Mouse (Mus musculus): ENCODE data around the gene Cfd.
"Not testable (repeated sequence)": the region's sequence is repeated elsewhere in the genome, so short reads cannot be mapped to it uniquely, and the experiment has no call there.

Cfd gene

GRCm38 (mm10) chr10:79861230-79862048 lies 29.2 kb upstream of the Cfd start:
- no peak for DNase-seq

- no peak for DNase-seq
Measured at GRCm38 (mm10) chr10:79862049-79862788, 28.4 kb upstream of the Cfd start.

GRCm38 (mm10) chr10:79862925-79863324 lies 27.7 kb upstream of the Cfd start:
- DNase-seq = no peak

GRCm38 (mm10) chr10:79864351-79865188 lies 26.1 kb upstream of the Cfd start:
- DNase-seq = no peak

- DNase-seq = no peak
Measured at GRCm38 (mm10) chr10:79865189-79865601, 25.5 kb upstream of the Cfd start.

GRCm38 (mm10) chr10:79865801-79866295 lies 24.8 kb upstream of the Cfd start:
- no peak for DNase-seq

- no peak for DNase-seq
Measured at GRCm38 (mm10) chr10:79866601-79867000, 24.1 kb upstream of the Cfd start.

- DNase-seq = no peak
Measured at GRCm38 (mm10) chr10:79871845-79872244, 18.8 kb upstream of the Cfd start.

- no peak for DNase-seq
Measured at GRCm38 (mm10) chr10:79872862-79873261, 17.8 kb upstream of the Cfd start.

GRCm38 (mm10) chr10:79873313-79873712 lies 17.3 kb upstream of the Cfd start:
- no peak for DNase-seq

- no peak for DNase-seq
Measured at GRCm38 (mm10) chr10:79873715-79874289, 16.9 kb upstream of the Cfd start.

GRCm38 (mm10) chr10:79874290-79874862 lies 16.3 kb upstream of the Cfd start, which contains the start of the genes Prtn3 and Plppr3:
Prtn3 (plus strand) TSS chr10:79874476.
Plppr3 (minus strand) TSS chr10:79874634.
- peak in 1 of 2 experiments; percentile 44 for DNase-seq

GRCm38 (mm10) chr10:79877174-79877573 lies 13.5 kb upstream of the Cfd start:
- peak; percentile 56 to 64 for DNase-seq

- DNase-seq = peak in 1 of 2 experiments; percentile 27
Measured at GRCm38 (mm10) chr10:79877757-79878156, 12.9 kb upstream of the Cfd start.

GRCm38 (mm10) chr10:79879527-79879926 lies 11.1 kb upstream of the Cfd start:
- no peak for DNase-seq

GRCm38 (mm10) chr10:79880721-79881120 lies 9.9 kb upstream of the Cfd start:
- peak; percentile 36 to 40 for DNase-seq

GRCm38 (mm10) chr10:79881981-79882380 lies 8.7 kb upstream of the Cfd start:
- peak in 1 of 2 experiments; percentile 25 for DNase-seq

- peak; percentile 78 to 81 for DNase-seq
Measured at GRCm38 (mm10) chr10:79883297-79884084, 7.2 kb upstream of the Cfd start.

GRCm38 (mm10) chr10:79884446-79884845 lies 6.2 kb upstream of the Cfd start:
- no peak for DNase-seq

GRCm38 (mm10) chr10:79884938-79885337 lies 5.7 kb upstream of the Cfd start:
- not testable (repeated sequence) for DNase-seq

- no peak for DNase-seq
Measured at GRCm38 (mm10) chr10:79886054-79886453, 4.6 kb upstream of the Cfd start, which contains the start of gene Elane. Elane (plus strand) TSS chr10:79886247.
